Mouse (Mus musculus) telencephalon, adult 2 months (tissue): ENCODE results near the gene Vmn2r80.
"Not testable (repeated sequence)": the region's sequence is repeated elsewhere in the genome, so short reads cannot be mapped to it uniquely, and the experiment has no call there.

ENCODE experiments used
- DNase-seq: peaks from one replicate; pipeline ENCODE4 v3.0.0-alpha.2; 2011; ENCODE audit warnings: low read depth, low spot score

Gene Vmn2r80

DNA sequence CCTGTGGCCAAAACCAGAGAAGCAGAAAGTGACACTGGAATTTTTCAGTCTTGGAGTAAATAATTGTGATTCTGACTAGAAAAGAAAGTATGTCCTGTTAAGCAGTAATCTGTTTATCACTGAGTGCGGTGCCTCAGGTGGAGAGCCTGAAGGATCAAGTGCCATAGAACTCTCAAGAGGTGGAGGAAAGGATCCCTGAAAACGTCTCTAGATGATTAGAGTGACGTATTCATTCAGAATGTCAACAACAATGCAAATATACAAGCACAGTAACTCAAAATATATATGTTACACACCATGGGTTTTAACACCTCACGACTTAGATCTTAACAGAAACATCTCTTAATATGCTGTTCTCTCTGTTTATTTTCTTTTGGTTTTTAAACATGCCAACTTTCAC, at the start of gene Vmn2r80:
TSS of gene Vmn2r80 (plus strand) at position 301 of the 400 bp plus-strand sequence.
- DNase-seq: not testable (repeated sequence)

DNA sequence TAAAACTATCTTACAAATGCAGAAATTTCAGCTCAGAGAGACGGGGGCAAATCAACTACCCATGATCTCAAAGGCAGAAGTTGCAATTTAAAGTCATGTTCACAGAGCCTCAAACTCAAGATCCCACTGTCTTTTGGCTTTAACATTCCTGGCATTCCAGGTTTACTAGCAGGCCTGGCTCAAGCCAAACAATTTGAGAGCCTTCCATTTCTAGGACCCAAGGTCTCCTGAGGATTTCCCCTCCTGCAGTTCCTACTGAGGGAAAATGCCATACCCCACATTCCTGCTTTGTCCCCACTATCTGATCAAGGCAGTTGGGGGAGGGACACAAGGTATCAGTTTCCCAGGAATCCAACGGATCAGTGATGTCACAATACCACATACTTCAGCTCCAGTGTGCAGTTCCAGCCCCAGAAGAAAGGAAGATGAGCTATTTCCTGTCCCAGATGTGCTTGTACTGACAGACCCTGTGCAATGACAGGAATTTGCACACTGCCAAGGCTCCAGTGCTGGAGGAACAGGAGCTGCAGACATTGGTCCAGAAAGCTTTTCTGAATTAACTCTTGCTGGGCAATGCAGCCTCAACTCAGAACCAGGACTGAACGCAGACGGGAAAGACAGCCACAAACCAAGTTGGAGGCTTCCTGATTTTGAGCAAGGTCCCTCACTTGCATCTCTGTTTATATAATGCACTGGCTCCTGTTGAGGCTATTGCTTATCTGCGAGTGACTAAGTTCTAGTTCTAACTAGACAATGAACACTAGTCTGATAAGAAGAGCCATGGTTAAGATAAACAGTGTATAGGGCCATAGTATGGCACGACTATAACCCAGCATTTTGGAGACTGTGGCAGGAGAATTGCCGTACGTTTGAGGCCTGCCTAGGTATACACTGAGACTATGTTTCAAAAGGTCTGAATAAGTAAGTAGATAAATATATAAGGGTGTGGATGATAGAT, 42.0 kb upstream of the Vmn2r80 start:
- DNase-seq: no peak

DNA sequence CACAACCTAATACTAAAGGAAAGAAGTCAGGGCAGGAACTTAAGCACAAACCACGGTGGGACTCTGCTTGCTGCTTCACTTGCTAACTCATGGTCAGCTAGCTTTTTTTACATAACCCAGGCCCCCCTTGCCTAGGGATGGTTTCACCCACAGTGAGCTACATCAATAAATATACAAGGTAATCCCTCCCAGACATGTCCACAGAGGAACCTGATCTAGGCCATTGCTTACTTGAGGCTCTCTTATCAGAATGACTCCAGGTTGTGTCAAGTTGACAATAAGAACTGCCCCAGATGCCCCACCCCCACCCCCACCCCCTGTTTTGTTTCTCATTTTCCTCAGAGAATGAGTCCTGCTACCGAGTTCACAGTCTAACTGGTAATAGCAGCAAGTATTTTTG, 41.0 kb upstream of the Vmn2r80 start:
- no peak for DNase-seq

DNA sequence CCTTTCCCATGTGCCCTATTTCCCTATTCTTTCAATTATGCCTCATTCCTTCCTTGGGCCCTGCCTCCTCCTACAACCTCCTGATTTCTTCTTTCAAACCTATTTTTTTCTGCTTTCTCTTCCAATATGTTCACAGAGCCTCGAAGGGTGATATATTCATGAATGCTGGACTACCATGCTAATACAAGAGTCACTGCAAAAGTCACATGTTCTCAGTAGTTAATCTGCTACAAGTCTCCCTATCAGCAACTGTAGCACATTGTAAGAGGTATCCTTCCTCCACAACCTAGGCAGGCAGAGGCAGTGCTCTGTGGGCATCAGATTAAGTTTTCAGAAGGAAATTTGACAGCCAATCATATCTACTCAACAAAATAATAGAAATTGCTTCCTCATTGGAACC, 39.4 kb upstream of the Vmn2r80 start:
- DNase-seq: no peak

DNA sequence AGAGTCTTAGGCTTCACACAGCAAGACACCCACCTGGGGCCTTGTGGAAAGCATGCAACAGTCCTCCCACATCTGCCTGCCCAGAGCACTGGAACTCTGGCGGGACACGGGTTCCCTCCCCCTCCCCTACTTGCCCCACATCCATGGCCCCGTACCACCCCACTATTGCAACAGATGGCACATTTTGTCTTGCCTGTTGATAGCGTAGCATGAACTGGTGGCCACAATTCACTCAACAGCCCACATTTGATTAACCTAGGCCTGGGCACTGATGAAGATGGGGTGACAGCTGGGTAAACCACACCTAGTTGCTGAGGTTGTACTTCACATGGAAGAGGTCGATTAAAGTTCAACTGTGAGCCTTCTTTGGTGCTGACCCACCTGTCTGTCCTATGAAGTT, 38.1 kb upstream of the Vmn2r80 start:
- no peak for DNase-seq

GRCm38 (mm10) chr10:79115085-79115484, 33.5 kb upstream of the Vmn2r80 start:
- DNase-seq: no peak

DNA sequence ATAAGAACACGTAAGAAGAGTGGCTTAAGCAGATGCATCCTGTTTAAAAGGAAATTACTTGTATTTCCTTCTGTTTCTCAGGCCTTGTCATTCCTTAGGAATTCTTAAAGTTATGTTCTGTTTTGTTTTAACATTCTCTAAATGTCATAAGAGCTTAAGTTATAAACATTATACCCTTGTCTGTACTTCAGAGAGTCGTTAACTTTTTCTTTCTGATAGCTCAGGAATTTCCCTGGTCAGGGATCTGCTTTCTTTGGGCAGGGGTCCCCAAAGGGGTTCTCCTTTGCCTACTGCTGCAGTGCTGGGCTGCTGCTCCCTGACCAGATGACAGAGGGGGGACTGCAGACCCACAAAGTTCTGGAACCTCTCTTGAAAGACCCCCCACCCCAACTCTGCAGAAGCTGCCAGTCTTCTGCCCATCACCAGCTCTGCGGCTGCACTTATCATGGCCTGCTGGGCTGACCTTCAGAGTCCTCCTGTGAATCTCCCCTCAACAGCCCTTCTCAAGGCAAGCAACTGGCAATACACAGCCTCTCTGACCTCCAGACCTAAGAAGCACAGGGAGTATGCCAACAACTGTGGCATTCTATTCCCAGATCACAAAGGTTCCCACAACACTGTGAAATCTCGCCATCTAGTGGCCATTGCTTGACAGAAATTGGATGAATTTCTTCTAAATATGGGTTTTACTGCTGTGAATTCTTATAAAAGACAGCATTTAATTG, 32.3 kb upstream of the Vmn2r80 start:
- DNase-seq: no peak

GRCm38 (mm10) chr10:79151602-79152001, 3.0 kb downstream of the Vmn2r80 start:
- DNase-seq: no peak

DNA sequence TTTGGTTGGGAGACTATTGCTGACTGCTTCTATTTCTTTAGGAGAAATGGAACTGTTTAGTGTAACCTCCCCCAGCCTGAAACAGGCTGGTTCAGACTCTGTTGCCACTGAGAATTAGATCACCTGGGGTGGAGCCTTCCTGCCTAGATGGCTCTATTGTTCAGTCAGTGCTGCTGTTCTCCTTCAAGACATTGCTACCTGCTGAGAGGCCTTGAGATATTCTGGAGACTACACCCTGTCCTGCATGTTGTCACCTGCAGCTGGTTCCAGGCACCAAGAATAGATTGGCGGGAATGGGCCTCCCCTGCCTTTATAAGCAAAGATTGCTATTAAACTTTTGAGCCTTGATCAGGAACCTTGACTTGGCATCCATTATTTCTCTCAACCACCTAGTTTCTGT, 51.4 kb downstream of the Vmn2r80 start:
- DNase-seq: not testable (repeated sequence)

DNA sequence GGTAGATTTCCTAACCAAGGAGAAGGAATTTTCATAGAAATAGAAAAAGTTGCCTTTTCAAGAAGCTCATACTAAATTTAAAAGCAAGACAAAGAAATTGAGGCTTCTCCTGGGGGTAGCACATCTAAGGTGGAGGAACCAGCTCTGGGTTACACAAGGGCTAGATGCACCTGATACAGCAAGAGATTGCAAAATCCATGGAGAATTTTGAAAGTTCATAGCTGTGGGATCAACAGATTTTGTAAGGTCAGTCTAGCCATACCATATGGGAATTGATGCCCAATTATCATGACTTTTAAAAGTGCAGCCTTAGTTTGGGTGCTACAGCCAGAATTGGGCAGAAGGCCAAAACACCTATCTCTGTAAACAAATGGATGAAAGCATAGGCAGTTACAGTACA, 71.9 kb downstream of the Vmn2r80 start:
- no peak for DNase-seq

GRCm38 (mm10) chr10:79221606-79222005, 73.0 kb downstream of the Vmn2r80 start:
- no peak for DNase-seq

GRCm38 (mm10) chr10:79222214-79222613, 73.6 kb downstream of the Vmn2r80 start:
- no peak for DNase-seq
